Mouse (Mus musculus) B cell, adult 62 days (primary cell): ENCODE results near the gene Lrit2. TPM values are rescaled to one million over a fixed set of nuclear protein-coding genes. Genes with fewer than 3 reads are reported as not detected.

Source experiments
- total RNA-seq: library from RNA; stranded (reverse); gene quantifications from 4 replicates; pipeline ENCODE4 v1.2.4, GENCODE M21; 2023

Lrit2 gene
- total RNA-seq = not detected in 4 replicates

GRCm38 (mm10) chr14:37067629-37068028 is at the start of gene Lrit2:
TSS of gene Lrit2 (plus strand) at chr14:37067929.

GRCm38 (mm10) chr14:37048914-37049410 is 18.8 kb upstream of the Lrit2 start, which contains the start of gene Rgr:
TSS of gene Rgr (minus strand) at chr14:37048964.

GRCm38 (mm10) chr14:37097956-37098530 is 30.3 kb downstream of the Lrit2 start, which contains the start of gene Cdhr1:
TSS of gene Cdhr1 (minus strand) at chr14:37098347.

GRCm38 (mm10) chr14:37113922-37114321 is 46.2 kb downstream of the Lrit2 start, which contains the start of gene 2610528A11Rik:
TSS of gene 2610528A11Rik (minus strand) at chr14:37114022.

Other genes starting within 250 kb of the Lrit2 start
- gene Ccser2, start 99.2 kb upstream of the Lrit2 start, total RNA-seq = 31.7 to 33.2 TPM (median 32.6 TPM) in 4 replicates
- not detected in 4 replicates for gene Rgr, start 19.0 kb upstream of the Lrit2 start, total RNA-seq
- gene Lrit1, start 13.1 kb upstream of the Lrit2 start, total RNA-seq = not detected in 4 replicates
- not detected in 4 replicates for gene Cdhr1, start 30.4 kb downstream of the Lrit2 start, total RNA-seq
- not detected in 4 replicates for gene 2610528A11Rik, start 46.1 kb downstream of the Lrit2 start, total RNA-seq
- gene Ghitm, start 67.3 kb downstream of the Lrit2 start, total RNA-seq = 306 to 337 TPM (median 323 TPM) in 4 replicates